8 mouse cellular contexts compared by ENCODE assay signal in genomic region chr7:81344544-81345446, GRCm38 (mm10). TPM values are rescaled to one million over a fixed set of nuclear protein-coding genes. Genes with fewer than 3 reads are reported as not detected.
DNase-seq lines count a peak whose midpoint lies in the region; ATAC-seq lines count a peak whose summit lies in the region.

Gene Rps17, minus strand, starts transcription at chr7:81345254.

- peak within 1 kb of the TSS; percentile 94 for H3K4me2 ChIP-seq in heart, embryonic 14.5 days (ENCODE audit: low read length)
- peak within 1 kb of the TSS; percentile 93 for H3K4me2 ChIP-seq in liver, embryonic 13.5 days
- peak within 1 kb of the TSS; percentile 85 for H3K4me2 ChIP-seq in stomach, embryonic 16.5 days (ENCODE audit: low read depth, low read length)

- H3K9ac ChIP-seq in heart, embryonic 14.5 days (ENCODE audit: low read length): peak within 1 kb of the TSS; percentile 99
- H3K9ac ChIP-seq in liver, embryonic 13.5 days: peak within 1 kb of the TSS; percentile 93
- H3K9ac ChIP-seq in stomach, embryonic 16.5 days (ENCODE audit: low read length): peak within 1 kb of the TSS; percentile 90

- H3K9me3 ChIP-seq in heart, embryonic 14.5 days (ENCODE audit: control insufficient read depth, low read length): no peaks in the 10 kb centered on the region
- no peaks in the 10 kb centered on the region for H3K9me3 ChIP-seq in liver, embryonic 13.5 days (replicated peaks)
- H3K9me3 ChIP-seq in stomach, embryonic 16.5 days (replicated peaks; ENCODE audit: control insufficient read depth, low read length): no peaks in the 10 kb centered on the region

- H3K27ac ChIP-seq in brown adipose tissue, adult 24 weeks (replicated peaks; ENCODE audit: low read depth, low read length): peak within 1 kb of the TSS; percentile 83
- peak within 1 kb of the TSS; percentile 77 to 84 for H3K27ac ChIP-seq in heart, embryonic 14.5 days (replicated peaks in 1 of 2; ENCODE audit: control insufficient read depth in 1 of 2, insufficient read depth in 1 of 2, low read depth in 2 of 2, low read length in 2 of 2)
- H3K27ac ChIP-seq in liver, embryonic 13.5 days: peak within 1 kb of the TSS; percentile 85
- H3K27ac ChIP-seq in stomach, embryonic 16.5 days (ENCODE audit: low read length): peak within 1 kb of the TSS; percentile 85

- no peaks in the 10 kb centered on the region for H3K27me3 ChIP-seq in heart, embryonic 14.5 days (ENCODE audit: control insufficient read depth, insufficient read depth, low read length)
- peaks cover 3% of the 10 kb centered on the region; the same call in 1 of the 2 replicates for H3K27me3 ChIP-seq in liver, embryonic 13.5 days
- H3K27me3 ChIP-seq in stomach, embryonic 16.5 days (ENCODE audit: control insufficient read depth, insufficient read depth, low read length): no peaks in the 10 kb centered on the region

- peaks cover 43% of the 10 kb centered on the region for H3K36me3 ChIP-seq in heart, embryonic 14.5 days (ENCODE audit: control insufficient read depth, insufficient read depth, low read length)
- H3K36me3 ChIP-seq in liver, embryonic 13.5 days: peaks cover 44% of the 10 kb centered on the region
- H3K36me3 ChIP-seq in stomach, embryonic 16.5 days (ENCODE audit: control insufficient read depth, insufficient read depth, low read length): peaks cover 17% of the 10 kb centered on the region

- peak; percentile 84 for ATAC-seq in heart, embryonic 14.5 days (ENCODE audit: insufficient number of reproducible peaks, insufficient read depth, low FRiP score, low read depth)
- peak; percentile 83 for ATAC-seq in liver, embryonic 13.5 days (ENCODE audit: low read depth)
- ATAC-seq in stomach, embryonic 16.5 days (ENCODE audit: insufficient read depth, low FRiP score): peak; percentile 88

- DNase-seq in CD4-positive, CD25-positive, alpha-beta regulatory T cell, adult 2 months (ENCODE audit: low read depth, low spot score): peak; percentile 98
- peak; percentile 82 for DNase-seq in fibroblast of lung, adult 2 months (ENCODE audit: low read depth)
- DNase-seq in kidney, postnatal 14 days: peak; percentile 97
- peak; percentile 92 for DNase-seq in liver, embryonic 13.5 days
- DNase-seq in neural tube, embryonic 10.5 days (ENCODE audit: extremely low spot score, low spot score): peak; percentile 98

- H3K4me3 ChIP-seq in brown adipose tissue, adult 24 weeks (ENCODE audit: insufficient read depth, low read depth, low read length): peak within 1 kb of the TSS; percentile 96
- H3K4me3 ChIP-seq in heart, embryonic 14.5 days (ENCODE audit: control insufficient read depth in 1 of 2, insufficient read depth in 1 of 2, low read depth in 1 of 2, low read length in 2 of 2): peak within 1 kb of the TSS; percentile 93 to 96
- peak within 1 kb of the TSS; percentile 80 for H3K4me3 ChIP-seq in liver, embryonic 13.5 days (replicated peaks)
- H3K4me3 ChIP-seq in stomach, embryonic 16.5 days (replicated peaks; ENCODE audit: low read length): peak within 1 kb of the TSS; percentile 74

- under 1% methylated on average over 85 of the region's 85 CpGs for WGBS in heart, embryonic 14.5 days
- under 1% methylated on average over 82 of the region's 85 CpGs for WGBS in liver, embryonic 13.5 days (ENCODE audit: insufficient replicate concordance)
- under 1% methylated on average over 85 of the region's 85 CpGs for WGBS in stomach, embryonic 16.5 days

- H3K4me1 ChIP-seq in brown adipose tissue, adult 24 weeks (ENCODE audit: control insufficient read depth, insufficient read depth, insufficient read length, low read length): peaks cover 7% of the 10 kb centered on the region
- H3K4me1 ChIP-seq in heart, embryonic 14.5 days (ENCODE audit: control insufficient read depth in 2 of 2, insufficient read depth in 2 of 2, low read length in 2 of 2): peaks cover 14 to 23% of the 10 kb centered on the region in 2 experiments
- peaks cover 39% of the 10 kb centered on the region for H3K4me1 ChIP-seq in liver, embryonic 13.5 days (replicated peaks)
- peaks cover 19% of the 10 kb centered on the region for H3K4me1 ChIP-seq in stomach, embryonic 16.5 days (ENCODE audit: control insufficient read depth, insufficient read depth, low read length)

RNA-seq across cellular contexts. Expression of gene Rps17, which starts in this region (rescaled TPM):
- 1,265 and 1,513 TPM in 2 replicates for polyA plus RNA-seq in brown adipose tissue, adult 24 weeks (2012; ENCODE audit: insufficient read depth, insufficient read length, missing spikeins)
- 964 and 1,032 TPM in 2 replicates for polyA plus RNA-seq in heart, embryonic 14.5 days (2014; fragmentation: Nextera tagmentation; extraction: Ambion mirVana)
- 979 and 995 TPM in 2 replicates for polyA plus RNA-seq in liver, embryonic 13.5 days (2015; fragmentation: Nextera tagmentation; extraction: Ambion mirVana)
- polyA plus RNA-seq in stomach, embryonic 16.5 days (2015; fragmentation: Nextera tagmentation; extraction: Ambion mirVana): 1,067 and 1,217 TPM in 2 replicates

Comparison
In these comparisons a context has a peak if more than half of its experiments do, and no peak if none do; other contexts are left out.
1. Peak in every context shown above with its lines: DNase-seq, ATAC-seq, H3K4me3 ChIP-seq and H3K27ac ChIP-seq.